Mouse (Mus musculus): ENCODE data around the gene Plpp1.

The Plpp1 gene

GRCm38 (mm10) chr13:112773991-112774675 is 26.5 kb upstream of the Plpp1 start:
- no peak for DNase-seq (ENCODE audit: low spot score)

GRCm38 (mm10) chr13:112775856-112776255 is 24.7 kb upstream of the Plpp1 start:
- no peak for DNase-seq (ENCODE audit: low spot score)

- DNase-seq (ENCODE audit: low spot score) = no peak
These were observed 22.2 kb upstream of the Plpp1 start for GRCm38 (mm10) chr13:112778407-112778806.

- DNase-seq (ENCODE audit: low spot score) = no peak
These were observed 15.3 kb upstream of the Plpp1 start for GRCm38 (mm10) chr13:112785305-112785704.

GRCm38 (mm10) chr13:112786142-112786541 is 14.4 kb upstream of the Plpp1 start:
- no peak for DNase-seq (ENCODE audit: low spot score)

GRCm38 (mm10) chr13:112786942-112787533 is 13.6 kb upstream of the Plpp1 start:
- DNase-seq (ENCODE audit: low spot score) = no peak

GRCm38 (mm10) chr13:112790774-112791173 is 9.8 kb upstream of the Plpp1 start:
- no peak for DNase-seq (ENCODE audit: low spot score)

- DNase-seq (ENCODE audit: low spot score) = no peak
These were observed 8.7 kb upstream of the Plpp1 start for GRCm38 (mm10) chr13:112791906-112792305.

GRCm38 (mm10) chr13:112798243-112798952 is 2.2 kb upstream of the Plpp1 start:
- no peak for DNase-seq (ENCODE audit: low spot score)

- no peak for DNase-seq (ENCODE audit: low spot score)
These were observed 1.7 kb upstream of the Plpp1 start for GRCm38 (mm10) chr13:112798953-112799305.

GRCm38 (mm10) chr13:112799721-112800241 is 811 bp upstream of the Plpp1 start:
- DNase-seq (ENCODE audit: low spot score) = no peak

GRCm38 (mm10) chr13:112801381-112802004 is 901 bp downstream of the Plpp1 start:
- peak; percentile 34 for DNase-seq (ENCODE audit: low spot score)

GRCm38 (mm10) chr13:112803106-112803505 is 2.5 kb downstream of the Plpp1 start:
- no peak for DNase-seq (ENCODE audit: low spot score)

- no peak for DNase-seq (ENCODE audit: low spot score)
These were observed 3.1 kb downstream of the Plpp1 start for GRCm38 (mm10) chr13:112803661-112804060.

- DNase-seq (ENCODE audit: low spot score) = no peak
These were observed 4.9 kb downstream of the Plpp1 start for GRCm38 (mm10) chr13:112805529-112805928.

- DNase-seq (ENCODE audit: low spot score) = peak; percentile 66
These were observed 7.5 kb downstream of the Plpp1 start for GRCm38 (mm10) chr13:112807936-112808667.

GRCm38 (mm10) chr13:112809504-112810247 is 9.1 kb downstream of the Plpp1 start:
- DNase-seq (ENCODE audit: low spot score) = no peak

GRCm38 (mm10) chr13:112810248-112810645 is 9.7 kb downstream of the Plpp1 start:
- no peak for DNase-seq (ENCODE audit: low spot score)

- DNase-seq (ENCODE audit: low spot score) = no peak
These were observed 10.2 kb downstream of the Plpp1 start for GRCm38 (mm10) chr13:112810751-112811150.

GRCm38 (mm10) chr13:112811708-112812403 is 11.3 kb downstream of the Plpp1 start:
- no peak for DNase-seq (ENCODE audit: low spot score)

GRCm38 (mm10) chr13:112815996-112816395 is 15.4 kb downstream of the Plpp1 start:
- peak; percentile 53 for DNase-seq (ENCODE audit: low spot score)
